Mouse (Mus musculus): ENCODE measurements at regions not wholly inside any gene's neighbourhood (a gene's known extent, or its start where the extent isn't known, plus 50 kb on each side); places are given as distances from the start of the nearest gene placed in this dataset.

DNA sequence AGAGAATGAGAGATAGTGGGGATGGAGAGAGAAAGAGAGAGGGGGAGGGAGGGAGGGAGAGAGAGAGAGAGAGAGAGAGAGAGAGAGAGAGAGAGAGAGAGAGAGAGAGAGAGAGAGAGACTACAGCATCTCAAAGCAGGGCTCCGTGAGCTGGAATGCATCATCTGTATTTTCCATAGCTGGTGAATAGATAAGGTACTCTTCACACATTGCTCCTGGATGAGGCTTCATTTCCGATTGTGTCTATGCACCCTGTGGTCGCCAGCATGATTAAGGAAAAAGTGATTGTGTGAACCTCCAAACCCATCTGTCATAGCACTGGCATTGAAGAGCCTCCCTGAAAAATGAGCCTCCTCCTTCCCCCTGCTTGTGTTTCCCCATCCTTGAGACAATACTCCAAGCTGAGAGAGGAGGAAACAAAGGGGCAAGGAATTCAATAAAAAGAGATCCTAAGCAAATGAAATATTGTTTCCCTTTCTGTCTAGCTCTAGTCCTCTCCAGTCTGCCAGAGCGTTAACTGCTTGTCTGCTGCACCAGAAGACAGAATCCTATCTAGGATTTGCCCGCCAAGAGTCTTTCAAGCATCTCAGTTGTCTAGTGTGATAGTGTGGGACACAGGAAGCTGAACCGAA, 130.4 kb upstream of the Spats2l start:
- no peak for DNase-seq (ENCODE audit: low read depth, low spot score)

DNA sequence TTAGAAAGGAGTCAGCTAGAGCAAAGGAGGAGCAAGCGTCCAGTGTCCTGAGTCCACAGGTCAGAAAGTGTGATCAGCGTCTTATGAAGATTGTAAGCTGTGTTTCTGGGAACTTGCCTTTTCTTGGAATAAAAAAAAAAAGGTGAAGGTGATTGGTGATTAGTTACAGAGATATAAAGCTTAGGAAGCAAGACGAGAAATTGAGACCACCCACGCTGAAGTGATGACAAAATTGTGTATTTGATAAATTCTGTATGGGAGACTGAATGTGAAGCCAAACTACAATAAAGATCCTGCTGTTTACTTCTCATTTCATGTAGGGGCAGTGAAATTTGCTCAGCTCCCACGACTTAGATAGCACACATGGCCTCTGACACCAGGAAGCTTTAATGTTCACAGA, 109.0 kb upstream of the Spats2l start:
- no peak for DNase-seq (ENCODE audit: low read depth, low spot score)

GRCm38 (mm10) chr1:57665724-57666123, 108.2 kb upstream of the Spats2l start:
- no peak for DNase-seq (ENCODE audit: low read depth, low spot score)

GRCm38 (mm10) chr1:57666179-57666693, 107.7 kb upstream of the Spats2l start:
- no peak for DNase-seq (ENCODE audit: low read depth, low spot score)

DNA sequence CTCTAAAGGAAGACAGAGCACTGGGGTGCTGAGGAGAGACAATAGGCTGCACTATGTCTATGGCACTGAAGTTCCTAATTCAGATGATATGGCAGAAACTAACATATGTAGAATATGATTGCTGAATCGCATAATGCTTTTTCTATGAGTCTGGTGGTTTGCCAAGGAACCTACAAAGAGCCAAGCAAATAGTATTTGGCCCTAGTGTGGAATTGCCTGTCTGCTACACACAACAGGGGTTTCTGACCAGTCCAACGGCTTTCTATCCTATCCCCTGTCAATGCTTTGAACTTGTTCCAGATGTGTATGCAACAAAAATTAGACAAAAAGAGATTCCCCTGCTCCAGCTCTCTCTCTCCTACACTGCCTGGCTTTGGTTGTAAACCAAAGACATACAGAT, 100.5 kb upstream of the Spats2l start:
- no peak for DNase-seq (ENCODE audit: low read depth, low spot score)

DNA sequence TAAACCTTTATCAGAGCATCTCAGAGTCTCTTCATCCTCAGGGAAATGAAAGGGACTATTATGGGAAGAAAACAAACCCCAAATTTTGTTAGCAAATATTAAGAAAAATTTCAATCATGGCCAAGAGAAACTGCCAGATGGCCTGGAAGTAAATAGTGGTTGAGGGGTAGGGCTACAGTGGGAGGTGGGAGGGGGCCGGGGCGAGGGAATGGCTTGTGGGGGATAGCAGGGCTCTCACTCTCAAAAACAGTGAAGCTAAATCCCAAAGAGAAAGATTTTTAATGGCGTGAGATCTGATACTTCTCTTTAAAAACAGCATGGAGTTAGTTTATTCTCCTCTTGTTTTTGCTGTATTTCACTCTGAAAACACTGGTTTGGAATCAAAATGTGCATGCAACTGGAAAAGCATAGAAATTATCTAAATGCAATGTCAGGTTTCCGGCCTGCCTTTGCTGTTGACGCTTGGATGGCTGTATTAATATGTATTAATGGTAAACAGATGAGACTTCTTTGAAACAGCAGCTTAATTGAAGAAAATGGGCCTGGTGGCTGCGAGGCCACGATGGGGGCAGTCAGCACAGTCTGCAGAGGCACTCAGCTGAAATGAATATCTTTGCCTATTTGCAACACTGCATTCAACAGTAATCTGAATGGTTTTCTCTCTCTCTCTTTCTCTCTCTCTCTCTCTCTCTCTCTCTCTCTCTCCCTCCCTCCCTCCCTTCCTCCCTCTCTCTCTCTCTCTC, 99.8 kb upstream of the Spats2l start:
- DNase-seq (ENCODE audit: low read depth, low spot score), result no peak

DNA sequence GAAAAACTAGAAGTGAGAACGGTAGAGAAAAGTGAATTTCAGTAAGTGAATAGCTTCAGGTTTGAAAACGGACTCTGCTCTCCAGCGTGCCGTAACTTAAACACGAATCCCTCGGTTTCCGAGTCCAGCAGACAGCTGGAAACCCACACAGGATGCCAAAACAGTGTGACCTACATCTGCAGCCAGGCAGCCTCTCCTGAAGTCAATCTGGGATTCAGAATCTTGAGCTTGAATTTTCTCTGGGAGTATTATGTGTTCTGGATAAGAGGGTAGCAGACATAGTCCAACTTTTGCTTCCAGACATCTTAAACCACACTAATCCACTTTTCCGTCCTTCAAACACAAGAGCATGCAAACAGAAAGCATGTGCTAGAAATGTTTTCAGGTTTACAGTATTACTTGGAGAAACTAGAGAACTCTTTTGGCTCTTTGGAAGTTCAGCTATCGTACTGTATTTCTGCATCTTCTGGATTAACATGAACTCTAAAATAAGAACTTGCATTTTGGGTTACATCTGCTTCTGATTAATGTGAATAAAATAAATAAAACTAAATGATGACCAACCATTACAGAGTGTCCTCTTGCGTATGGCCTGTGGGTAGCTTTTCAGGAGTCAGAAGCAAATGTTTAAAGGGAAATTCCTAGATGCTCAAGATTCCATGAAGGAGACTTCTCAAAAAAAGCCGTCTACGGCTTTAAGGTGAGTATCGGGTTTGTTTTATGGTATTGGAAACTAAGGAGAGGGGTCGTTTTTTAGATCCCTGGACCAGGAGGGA, 89.4 kb upstream of the Spats2l start:
- peak; percentile 23 for DNase-seq (ENCODE audit: low read depth, low spot score)

DNA sequence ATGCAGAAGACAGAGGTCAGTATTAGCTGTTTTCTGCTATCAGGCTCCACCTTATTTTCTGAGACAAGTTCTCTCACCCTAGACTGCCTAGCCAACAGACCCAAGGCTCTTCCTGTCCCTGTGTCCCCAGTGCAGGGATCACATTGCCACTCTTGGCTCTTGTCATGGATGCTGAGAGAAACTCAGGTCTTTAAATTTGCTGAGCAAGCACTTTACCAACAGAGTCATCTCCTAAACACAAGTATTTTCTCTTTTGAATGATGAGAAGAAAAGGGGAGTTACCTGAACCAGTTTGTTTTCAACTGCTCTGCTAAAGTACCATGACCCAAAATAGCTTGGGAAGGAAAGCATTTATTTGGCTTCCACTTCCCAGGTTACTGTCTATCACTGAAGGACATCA, 84.7 kb upstream of the Spats2l start:
- no peak for DNase-seq (ENCODE audit: low read depth, low spot score)

DNA sequence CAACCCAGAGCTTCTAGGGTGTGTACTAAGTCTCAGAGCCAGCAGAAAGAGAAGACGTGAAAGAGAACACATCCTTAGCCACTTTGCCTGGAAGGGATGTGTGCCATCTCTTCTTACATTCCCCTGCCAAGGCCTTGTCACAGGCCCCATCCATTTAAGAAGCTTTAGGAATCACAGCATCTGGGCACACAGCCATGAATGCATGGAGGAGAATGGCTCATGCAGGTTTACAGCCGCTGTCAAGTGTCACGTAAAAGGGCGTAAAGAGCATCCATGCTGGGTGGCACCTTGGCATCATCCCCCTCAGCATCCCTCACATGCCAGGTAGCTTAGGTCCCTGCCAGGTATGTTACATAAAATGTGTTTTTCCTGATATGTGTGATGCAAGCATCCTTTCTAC, 66.1 kb upstream of the Spats2l start:
- no peak for DNase-seq (ENCODE audit: low read depth, low spot score)

DNA sequence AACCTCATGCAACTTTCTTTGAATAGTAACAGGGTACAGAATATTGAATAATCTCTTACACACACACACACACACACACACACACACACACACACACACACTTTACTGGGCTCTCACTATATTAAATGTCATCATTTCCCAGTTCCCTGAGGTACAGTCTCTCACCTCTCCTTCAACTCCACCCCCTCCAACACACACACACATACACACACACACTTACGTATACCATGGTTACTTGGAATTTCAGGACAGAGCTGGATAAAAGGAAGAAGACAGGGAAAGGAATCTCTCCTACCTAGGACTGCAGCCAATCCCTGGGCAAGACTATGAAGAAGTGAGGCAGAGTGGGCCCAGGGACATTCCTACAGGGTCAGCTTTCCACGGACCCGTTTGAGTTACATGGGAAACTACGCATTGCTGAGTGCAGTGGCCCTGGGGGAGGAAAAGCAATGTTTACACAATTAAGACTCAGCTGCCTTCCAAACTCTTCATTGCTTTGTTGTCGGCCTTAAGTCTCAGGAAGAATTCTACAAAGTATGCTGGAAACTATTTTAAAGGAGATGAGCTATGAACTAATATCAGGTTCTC, 61.0 kb upstream of the Spats2l start:
- DNase-seq (ENCODE audit: low read depth, low spot score), result no peak

- DNase-seq (ENCODE audit: low read depth, low spot score), result no peak
Observed at GRCm38 (mm10) chr1:57717139-57717800, 56.7 kb upstream of the Spats2l start.

DNA sequence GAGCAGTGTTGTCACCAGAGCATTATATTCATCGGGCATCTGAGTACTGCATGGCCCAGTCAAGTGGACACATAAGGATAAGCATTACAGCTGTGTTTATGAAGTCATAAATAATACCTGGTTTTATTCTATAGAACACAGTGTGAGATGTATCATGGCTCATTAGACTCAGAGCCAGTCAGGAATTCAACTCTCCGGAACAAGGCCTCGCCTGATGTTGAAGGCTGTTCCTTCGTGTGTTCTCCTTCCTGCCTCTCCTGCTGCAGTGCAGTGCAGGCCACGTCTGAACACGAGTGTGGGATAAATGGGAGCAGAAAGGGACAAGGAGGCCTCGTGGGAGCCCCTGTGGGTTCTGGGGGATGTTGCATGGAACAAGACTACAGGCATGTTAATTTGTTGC, 55.6 kb upstream of the Spats2l start:
- DNase-seq (ENCODE audit: low read depth, low spot score), result no peak

Data from skeletal muscle tissue, adult 2 months (tissue).